Comparison of ENCODE assay signal across 8 mouse cellular contexts in genomic region chr14:105897569-105898101, GRCm38 (mm10). TPM values are rescaled to one million over a fixed set of nuclear protein-coding genes. Genes with fewer than 3 reads are reported as not detected.
A peak's percentile ranks its signal among the peaks of the same experiment; 100 is the strongest.
DNase-seq lines count a peak whose midpoint lies in the region; ATAC-seq and TF ChIP-seq lines count a peak whose summit lies in the region.

No protein-coding gene starts in this region.

- TF ChIP-seq POLR2A in bone marrow, adult 2 months (IDR thresholded peaks at IDR 0.05; ENCODE audit: borderline replicate concordance, control insufficient read depth, low read depth, low read length), result no peak

- under 1% methylated on average over 28 of the region's 28 CpGs for WGBS in bone marrow, adult 2 months
- WGBS in forebrain, embryonic 11.5 days, result 0% methylated on average over 21 of the region's 28 CpGs
- 2% methylated on average over 26 of the region's 28 CpGs for WGBS in heart, embryonic 14.5 days
- WGBS in liver, embryonic 11.5 days, result under 1% methylated on average over 24 of the region's 28 CpGs
- 0% methylated on average over 23 of the region's 28 CpGs for WGBS in neural tube, embryonic 14.5 days

- peak overlapping the region; percentile 94 for H3K9ac ChIP-seq in forebrain, embryonic 11.5 days (ENCODE audit: low read length)
- peak overlapping the region; percentile 95 for H3K9ac ChIP-seq in heart, embryonic 14.5 days (ENCODE audit: low read length)
- H3K9ac ChIP-seq in liver, embryonic 11.5 days (ENCODE audit: low read depth, low read length), result peak overlapping the region; percentile 79
- peak overlapping the region; percentile 83 for H3K9ac ChIP-seq in neural tube, embryonic 14.5 days (replicated peaks; ENCODE audit: low read depth, low read length)

- peak; percentile 89 for DNase-seq in forebrain, embryonic 11.5 days (ENCODE audit: low spot score)
- DNase-seq in kidney, postnatal 10 days, result peak; percentile 82
- peak; percentile 82 for DNase-seq in liver, embryonic 11.5 days (ENCODE audit: low spot score)
- peak; percentile 74 for DNase-seq in urinary bladder, postnatal 14 days (ENCODE audit: low spot score)

- no peaks in the 10 kb centered on the region for H3K9me3 ChIP-seq in E14TG2a.4 (ENCODE audit: low read length)
- H3K9me3 ChIP-seq in forebrain, embryonic 11.5 days (ENCODE audit: control insufficient read depth, low read length), result no peaks in the 10 kb centered on the region
- H3K9me3 ChIP-seq in heart, embryonic 14.5 days (ENCODE audit: control insufficient read depth, low read length), result peaks cover under 1% of the 10 kb centered on the region; the same call in 1 of the 2 replicates
- H3K9me3 ChIP-seq in liver, embryonic 11.5 days (ENCODE audit: control insufficient read depth, low read length), result no peaks in the 10 kb centered on the region
- H3K9me3 ChIP-seq in neural tube, embryonic 14.5 days (ENCODE audit: control insufficient read depth, low read length), result no peaks in the 10 kb centered on the region

- no peak for TF ChIP-seq CTCF in E14TG2a.4 (conservative IDR thresholded peaks at IDR 0.05; ENCODE audit: low read length)
- TF ChIP-seq CTCF in bone marrow, adult 2 months (IDR thresholded peaks at IDR 0.05; ENCODE audit: control insufficient read depth, insufficient read depth, low read length), result no peak

- H3K4me1 ChIP-seq in E14TG2a.4 (replicated peaks; ENCODE audit: low read depth, low read length), result peaks cover 42% of the 10 kb centered on the region
- no peaks in the 10 kb centered on the region; the same call in 1 of the 2 replicates for H3K4me1 ChIP-seq in bone marrow, adult 2 months (ENCODE audit: control insufficient read depth, insufficient read depth, low read length)
- no peaks in the 10 kb centered on the region; the same call in 1 of the 2 replicates for H3K4me1 ChIP-seq in forebrain, embryonic 11.5 days (replicated peaks; ENCODE audit: control insufficient read depth, insufficient read depth, low read length)
- H3K4me1 ChIP-seq in heart, embryonic 14.5 days (ENCODE audit: control insufficient read depth in 2 of 2, insufficient read depth in 2 of 2, low read length in 2 of 2), result peaks cover 7 to 10% of the 10 kb centered on the region in 2 experiments; a peak in 3 of 4 replicates
- H3K4me1 ChIP-seq in liver, embryonic 11.5 days (replicated peaks; ENCODE audit: control insufficient read depth, insufficient read depth, low read length), result no peaks in the 10 kb centered on the region; the same call in none of the 2 replicates
- peaks cover 17% of the 10 kb centered on the region for H3K4me1 ChIP-seq in neural tube, embryonic 14.5 days (ENCODE audit: control insufficient read depth, insufficient read depth, low read length)

- peak overlapping the region; percentile 84 for H3K4me2 ChIP-seq in forebrain, embryonic 11.5 days (ENCODE audit: low read depth, low read length, severe bottlenecking)
- peak overlapping the region; percentile 98 for H3K4me2 ChIP-seq in heart, embryonic 14.5 days (ENCODE audit: low read length)
- H3K4me2 ChIP-seq in liver, embryonic 11.5 days, result peak overlapping the region; percentile 89
- H3K4me2 ChIP-seq in neural tube, embryonic 14.5 days (ENCODE audit: low read depth, low read length), result peak overlapping the region; percentile 98

- peak; percentile 51 for ATAC-seq in forebrain, embryonic 11.5 days (replicated peaks; ENCODE audit: low FRiP score)
- peak; percentile 41 for ATAC-seq in heart, embryonic 14.5 days (ENCODE audit: insufficient number of reproducible peaks, insufficient read depth, low FRiP score, low read depth)
- peak; percentile 42 for ATAC-seq in liver, embryonic 11.5 days (replicated peaks; ENCODE audit: low FRiP score)
- peak; percentile 59 for ATAC-seq in neural tube, embryonic 14.5 days (ENCODE audit: low read depth)

- H3K36me3 ChIP-seq in E14TG2a.4 (ENCODE audit: insufficient read depth, low read length), result peaks cover 25% of the 10 kb centered on the region
- no peaks in the 10 kb centered on the region for H3K36me3 ChIP-seq in forebrain, embryonic 11.5 days (ENCODE audit: control insufficient read depth, insufficient read depth, low read length)
- H3K36me3 ChIP-seq in heart, embryonic 14.5 days (ENCODE audit: control insufficient read depth, insufficient read depth, low read length), result peaks cover 8% of the 10 kb centered on the region
- peaks cover 6% of the 10 kb centered on the region; the same call in 1 of the 2 replicates for H3K36me3 ChIP-seq in liver, embryonic 11.5 days (ENCODE audit: control insufficient read depth, insufficient read depth, low read length)
- no peaks in the 10 kb centered on the region for H3K36me3 ChIP-seq in neural tube, embryonic 14.5 days (ENCODE audit: control insufficient read depth, insufficient read depth, low read length)

- H3K27me3 ChIP-seq in E14TG2a.4 (ENCODE audit: insufficient read depth, low read length), result no peaks in the 10 kb centered on the region
- no peaks in the 10 kb centered on the region for H3K27me3 ChIP-seq in forebrain, embryonic 11.5 days (ENCODE audit: control insufficient read depth, insufficient read depth, low read length)
- H3K27me3 ChIP-seq in heart, embryonic 14.5 days (ENCODE audit: control insufficient read depth, insufficient read depth, low read length), result no peaks in the 10 kb centered on the region
- peaks cover 2% of the 10 kb centered on the region; the same call in 1 of the 2 replicates for H3K27me3 ChIP-seq in liver, embryonic 11.5 days (replicated peaks; ENCODE audit: control insufficient read depth, insufficient read depth, low read length)
- no peaks in the 10 kb centered on the region for H3K27me3 ChIP-seq in neural tube, embryonic 14.5 days (ENCODE audit: control insufficient read depth, insufficient read depth, low read length)

- H3K4me3 ChIP-seq in E14TG2a.4 (replicated peaks; ENCODE audit: low read length), result peak overlapping the region; percentile 84
- H3K4me3 ChIP-seq in bone marrow, adult 2 months (replicated peaks; ENCODE audit: control insufficient read depth, low read depth, low read length), result peak overlapping the region; percentile 58
- peak overlapping the region; percentile 79 for H3K4me3 ChIP-seq in forebrain, embryonic 11.5 days (ENCODE audit: low read depth, low read length)
- peak overlapping the region; percentile 75 to 91 for H3K4me3 ChIP-seq in heart, embryonic 14.5 days (ENCODE audit: control insufficient read depth in 1 of 2, insufficient read depth in 1 of 2, low read depth in 1 of 2, low read length in 2 of 2)
- H3K4me3 ChIP-seq in liver, embryonic 11.5 days (ENCODE audit: low read depth, low read length), result peak overlapping the region; percentile 63
- peak overlapping the region; percentile 84 for H3K4me3 ChIP-seq in neural tube, embryonic 14.5 days (ENCODE audit: low read depth, low read length)

- peak overlapping the region; percentile 69; the same call in 1 of the 2 replicates for H3K27ac ChIP-seq in bone marrow, adult 2 months (ENCODE audit: control insufficient read depth, insufficient read depth, low read depth, low read length, poor library complexity)
- peak overlapping the region; percentile 98 for H3K27ac ChIP-seq in forebrain, embryonic 11.5 days (ENCODE audit: low read depth, low read length)
- H3K27ac ChIP-seq in heart, embryonic 14.5 days (replicated peaks in 1 of 2; ENCODE audit: control insufficient read depth in 1 of 2, insufficient read depth in 1 of 2, low read depth in 2 of 2, low read length in 2 of 2), result peak overlapping the region; percentile 98 to 100
- peak overlapping the region; percentile 94 for H3K27ac ChIP-seq in liver, embryonic 11.5 days (ENCODE audit: low read depth, low read length)
- H3K27ac ChIP-seq in neural tube, embryonic 14.5 days (ENCODE audit: low read depth, low read length), result peak overlapping the region; percentile 97

RNA-seq across cellular contexts. Expression of gene Spry2, which starts 1.0 kb away (rescaled TPM):
- 6.2 and 14.5 TPM in 2 replicates for polyA plus RNA-seq in bone marrow, adult 2 months (2011; ENCODE audit: insufficient read depth, insufficient read length, low replicate concordance, missing spikeins)
- polyA plus RNA-seq in forebrain, embryonic 11.5 days (2014; fragmentation: Nextera tagmentation; extraction: Ambion mirVana), result 22.2 and 24.4 TPM in 2 replicates
- polyA plus RNA-seq in heart, embryonic 14.5 days (2014; fragmentation: Nextera tagmentation; extraction: Ambion mirVana), result 62.9 and 66.4 TPM in 2 replicates
- 13.5 and 15.3 TPM in 2 replicates for polyA plus RNA-seq in liver, embryonic 11.5 days (2014; fragmentation: Nextera tagmentation; extraction: Ambion mirVana)
- 36.7 and 39.8 TPM in 2 replicates for polyA plus RNA-seq in neural tube, embryonic 14.5 days (2014; fragmentation: Nextera tagmentation; extraction: Ambion mirVana)

Comparison
In these comparisons a context has a peak if more than half of its experiments do, and no peak if none do; other contexts are left out.
1. Peak in every context shown above with its lines: DNase-seq, ATAC-seq, H3K4me3 ChIP-seq and H3K27ac ChIP-seq.